Mouse (Mus musculus): Measurements from ENCODE around the gene Stoml3. TPM values are rescaled to one million over a fixed set of nuclear protein-coding genes. Genes with fewer than 3 reads are reported as not detected.

Stoml3 gene
- polyA plus RNA-seq, 1 experiment from 2014 or later = not detected

DNA sequence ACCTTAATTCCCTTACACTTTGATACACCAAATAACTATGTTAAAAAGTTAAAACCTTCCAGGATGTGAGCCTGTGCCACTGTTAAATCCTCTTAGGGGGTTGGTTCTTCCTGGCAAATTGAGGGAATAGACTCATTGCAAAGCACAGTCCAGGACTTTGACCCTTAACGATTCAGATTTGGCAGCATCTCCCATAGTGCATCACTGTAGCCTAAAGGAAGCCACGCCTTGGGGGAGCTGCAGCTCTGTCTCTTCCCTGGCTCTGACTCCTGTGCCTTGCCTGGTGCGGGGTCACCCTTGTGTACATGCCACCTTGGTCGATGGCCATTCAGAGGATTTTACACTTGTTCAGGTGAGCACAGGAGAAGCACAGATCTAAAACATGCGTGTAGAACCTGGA, 18.8 kb upstream of the Stoml3 start:
- Histone ChIP-seq H3K4me2 (ENCODE audit: low read length) (no peak overlapping the region), H3K9ac (ENCODE audit: low read depth, low read length) (no peak overlapping the region), H3K9me3 (replicated peaks; ENCODE audit: low read length) (no peaks in the 10 kb centered on the region), H3K36me3 (ENCODE audit: insufficient read depth, low read length) (peaks cover 49% of the 10 kb centered on the region), H3K27me3 (ENCODE audit: insufficient read depth, low read length) (no peaks in the 10 kb centered on the region), H3K27ac (no peak overlapping the region), H3K4me3 (replicated peaks; ENCODE audit: low read depth, low read length) (no peak overlapping the region), H3K4me1 (replicated peaks; ENCODE audit: insufficient read depth, low read length) (peaks cover 17% of the 10 kb centered on the region)
- 90% methylated on average over 5 of the region's 5 CpGs for WGBS
- ATAC-seq (replicated peaks; ENCODE audit: low FRiP score, low read depth) = no peak
- no peak for DNase-seq (ENCODE audit: low spot score)
- no peak for TF ChIP-seq CTCF (IDR thresholded peaks at IDR 0.05; ENCODE audit: low read depth)

DNA sequence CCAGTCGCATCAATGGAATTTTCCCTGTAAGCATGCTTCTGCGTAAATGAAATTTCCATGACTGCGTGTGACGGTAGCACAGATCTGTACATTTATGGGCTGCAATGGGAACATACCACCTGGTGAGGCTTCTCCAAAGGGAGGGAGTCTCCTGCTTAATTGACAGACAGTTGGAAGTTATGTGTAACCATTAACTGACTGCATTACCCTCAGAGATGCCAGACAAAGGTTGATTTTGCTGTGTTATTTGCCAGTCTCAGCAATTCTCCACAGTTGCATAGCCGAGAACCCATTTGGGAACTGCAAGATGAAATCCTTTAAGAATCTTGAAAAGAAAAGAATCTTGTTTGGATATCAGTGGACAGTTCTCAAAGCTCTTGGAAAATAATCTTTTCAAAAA, 16.4 kb upstream of the Stoml3 start:
- Histone ChIP-seq H3K9me3 (replicated peaks; ENCODE audit: low read length) (no peaks in the 10 kb centered on the region), H3K36me3 (ENCODE audit: insufficient read depth, low read length) (peaks cover 60% of the 10 kb centered on the region), H3K27me3 (ENCODE audit: insufficient read depth, low read length) (no peaks in the 10 kb centered on the region), H3K4me2 (ENCODE audit: low read length) (no peak overlapping the region), H3K27ac (no peak overlapping the region), H3K4me3 (replicated peaks; ENCODE audit: low read depth, low read length) (no peak overlapping the region), H3K9ac (ENCODE audit: low read depth, low read length) (no peak overlapping the region), H3K4me1 (replicated peaks; ENCODE audit: insufficient read depth, low read length) (0 out of 2 replicates have a peak, but pooled peaks cover 4% of the 10 kb centered on the region)
- 89% methylated on average over 5 of the region's 5 CpGs for WGBS
- DNase-seq (ENCODE audit: low spot score) = no peak
- TF ChIP-seq CTCF (IDR thresholded peaks at IDR 0.05; ENCODE audit: low read depth) = no peak
- ATAC-seq (replicated peaks; ENCODE audit: low FRiP score, low read depth) = no peak

DNA sequence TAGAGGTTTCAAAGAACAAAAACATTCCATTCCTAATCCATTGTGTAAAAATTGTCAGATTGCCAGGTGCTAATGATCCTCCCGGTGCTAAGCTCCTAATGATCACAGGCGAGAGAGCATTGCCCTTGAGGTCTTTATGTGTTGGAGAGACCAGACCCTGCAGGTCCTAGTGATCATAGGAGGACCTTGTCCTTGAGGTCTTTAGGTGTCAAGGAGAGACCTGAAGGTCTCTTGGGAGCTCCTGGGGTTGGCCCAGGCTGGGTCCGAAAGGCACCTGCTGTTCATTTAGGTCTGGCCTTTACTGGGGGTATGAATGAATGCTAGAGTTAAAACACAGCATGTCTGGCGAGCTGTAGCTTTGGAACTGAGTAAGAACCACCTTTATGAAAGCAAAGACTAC, 14.3 kb upstream of the Stoml3 start:
- H3K9me3 ChIP-seq (replicated peaks; ENCODE audit: low read length) = no peaks in the 10 kb centered on the region
- H3K27me3 ChIP-seq (ENCODE audit: insufficient read depth, low read length) = no peaks in the 10 kb centered on the region
- no peak for ATAC-seq (replicated peaks; ENCODE audit: low FRiP score, low read depth)
- no peak for TF ChIP-seq CTCF (IDR thresholded peaks at IDR 0.05; ENCODE audit: low read depth)
- no peak overlapping the region for H3K4me2 ChIP-seq (ENCODE audit: low read length)
- WGBS = 70% methylated on average over 4 of the region's 4 CpGs
- H3K4me1 ChIP-seq (replicated peaks; ENCODE audit: insufficient read depth, low read length) = no peaks in the 10 kb centered on the region
- no peak overlapping the region for H3K4me3 ChIP-seq (replicated peaks; ENCODE audit: low read depth, low read length)
- H3K9ac ChIP-seq (ENCODE audit: low read depth, low read length) = no peak overlapping the region
- no peak for DNase-seq (ENCODE audit: low spot score)
- no peak overlapping the region for H3K27ac ChIP-seq
- peaks cover 69% of the 10 kb centered on the region for H3K36me3 ChIP-seq (ENCODE audit: insufficient read depth, low read length)

GRCm38 (mm10) chr3:53475889-53476288, 12.6 kb upstream of the Stoml3 start:
- no peak overlapping the region for H3K9ac ChIP-seq (ENCODE audit: low read depth, low read length)
- DNase-seq (ENCODE audit: low spot score) (peak; percentile 67), ATAC-seq (replicated peaks; ENCODE audit: low FRiP score, low read depth) (no peak)
- H3K4me3 ChIP-seq (replicated peaks; ENCODE audit: low read depth, low read length) = no peak overlapping the region
- no peak overlapping the region for H3K4me2 ChIP-seq (ENCODE audit: low read length)
- no peak overlapping the region for H3K27ac ChIP-seq
- no peaks in the 10 kb centered on the region for H3K27me3 ChIP-seq (ENCODE audit: insufficient read depth, low read length)
- no peaks in the 10 kb centered on the region for H3K4me1 ChIP-seq (replicated peaks; ENCODE audit: insufficient read depth, low read length)
- H3K9me3 ChIP-seq (replicated peaks; ENCODE audit: low read length) = no peaks in the 10 kb centered on the region
- H3K36me3 ChIP-seq (ENCODE audit: insufficient read depth, low read length) = peaks cover 72% of the 10 kb centered on the region
- WGBS = 49% methylated on average over 6 of the region's 6 CpGs
- peak; percentile 79 for TF ChIP-seq CTCF (IDR thresholded peaks at IDR 0.05; ENCODE audit: low read depth)

GRCm38 (mm10) chr3:53477468-53477867, 11.0 kb upstream of the Stoml3 start:
- no peaks in the 10 kb centered on the region for H3K27me3 ChIP-seq (ENCODE audit: insufficient read depth, low read length)
- TF ChIP-seq CTCF (IDR thresholded peaks at IDR 0.05; ENCODE audit: low read depth) = no peak
- no peaks in the 10 kb centered on the region for H3K4me1 ChIP-seq (replicated peaks; ENCODE audit: insufficient read depth, low read length)
- no peak overlapping the region for H3K9ac ChIP-seq (ENCODE audit: low read depth, low read length)
- 48% methylated on average over 17 of the region's 17 CpGs for WGBS
- H3K4me2 ChIP-seq (ENCODE audit: low read length) = no peak overlapping the region
- H3K27ac ChIP-seq = no peak overlapping the region
- H3K4me3 ChIP-seq (replicated peaks; ENCODE audit: low read depth, low read length) = no peak overlapping the region
- ATAC-seq (replicated peaks; ENCODE audit: low FRiP score, low read depth) = peak; percentile 13; the same call in 1 of the 2 replicates
- H3K36me3 ChIP-seq (ENCODE audit: insufficient read depth, low read length) = peaks cover 61% of the 10 kb centered on the region
- DNase-seq (ENCODE audit: low spot score) = no peak
- H3K9me3 ChIP-seq (replicated peaks; ENCODE audit: low read length) = no peaks in the 10 kb centered on the region

DNA sequence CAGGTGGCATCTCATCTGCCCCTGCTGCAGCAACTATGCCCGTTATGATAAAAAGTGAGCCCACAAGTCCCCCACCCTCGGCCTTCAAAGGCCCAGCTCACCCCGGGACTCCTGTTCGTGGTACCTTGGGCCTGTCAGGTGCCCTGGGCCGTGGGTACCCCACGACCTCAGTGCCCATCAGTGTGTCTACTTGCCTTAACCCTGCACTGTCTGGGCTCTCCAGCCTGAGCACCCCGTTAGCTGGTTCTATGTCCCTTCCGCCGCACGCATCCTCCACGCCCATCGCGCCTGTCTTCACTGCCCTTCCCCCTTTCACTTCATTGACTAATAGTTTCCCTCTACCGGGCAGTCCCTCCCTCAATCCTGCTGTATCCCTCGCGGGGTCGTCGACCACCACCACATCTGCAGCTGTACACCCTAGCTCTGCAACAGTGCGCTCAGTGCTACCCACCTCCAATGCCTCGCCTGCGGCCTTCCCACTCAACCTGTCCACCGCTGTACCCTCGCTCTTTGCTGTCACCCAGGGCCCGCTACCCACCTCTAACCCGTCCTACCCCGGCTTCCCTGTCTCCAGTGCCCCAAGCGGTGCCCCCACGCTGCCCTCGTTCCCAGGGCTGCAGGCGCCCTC, 9.9 kb upstream of the Stoml3 start:
- WGBS = 96% methylated on average over 30 of the region's 30 CpGs
- Histone ChIP-seq H3K27me3 (ENCODE audit: insufficient read depth, low read length) (no peaks in the 10 kb centered on the region), H3K27ac (no peak overlapping the region), H3K4me3 (replicated peaks; ENCODE audit: low read depth, low read length) (no peak overlapping the region), H3K36me3 (ENCODE audit: insufficient read depth, low read length) (peaks cover 51% of the 10 kb centered on the region), H3K9me3 (replicated peaks; ENCODE audit: low read length) (no peaks in the 10 kb centered on the region), H3K4me2 (ENCODE audit: low read length) (no peak overlapping the region), H3K4me1 (replicated peaks; ENCODE audit: insufficient read depth, low read length) (no peaks in the 10 kb centered on the region), H3K9ac (ENCODE audit: low read depth, low read length) (no peak overlapping the region)
- TF ChIP-seq CTCF (IDR thresholded peaks at IDR 0.05; ENCODE audit: low read depth) = no peak
- ATAC-seq (replicated peaks; ENCODE audit: low FRiP score, low read depth) (no peak; the same call in 1 of the 2 replicates), DNase-seq (ENCODE audit: low spot score) (no peak)
